ENCODE assay signal across 8 mouse cellular contexts in the genomic region with DNA sequence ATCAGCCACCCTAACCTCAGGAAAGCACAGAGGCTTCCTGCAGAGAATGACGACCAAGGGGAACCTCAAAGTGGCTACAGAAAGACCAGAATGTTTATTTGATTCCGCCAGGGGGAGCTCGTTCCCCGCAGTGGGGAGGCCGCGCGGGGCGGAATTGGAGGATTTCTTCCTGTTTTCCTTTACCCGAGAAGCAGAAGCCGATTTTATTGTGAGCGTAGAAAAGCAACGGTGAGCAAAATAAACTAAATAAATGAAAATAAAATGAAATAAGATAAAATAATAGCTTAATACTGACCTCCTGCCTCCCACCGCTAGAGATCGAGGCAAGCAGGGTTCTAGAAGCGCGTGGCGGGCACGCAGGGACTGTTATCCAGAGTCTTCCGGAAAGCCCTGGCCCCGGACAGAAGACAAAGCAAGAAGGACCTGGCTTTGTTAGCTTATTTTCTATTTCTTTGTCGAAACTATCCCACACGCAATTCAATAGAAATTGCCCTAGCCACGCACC. TPM values are rescaled to one million over a fixed set of nuclear protein-coding genes. Genes with fewer than 3 reads are reported as not detected.
A peak's percentile ranks its signal among the peaks of the same experiment; 100 is the strongest.
DNase-seq lines count a peak whose midpoint lies in the region; ATAC-seq lines count a peak whose summit lies in the region.

No protein-coding gene starts in this region.

- peak overlapping the region; percentile 79 for H3K9ac ChIP-seq in hindbrain, embryonic 13.5 days

- peak overlapping the region; percentile 55 for H3K4me3 ChIP-seq in hindbrain, embryonic 13.5 days

- WGBS in hindbrain, embryonic 13.5 days: under 1% methylated on average over 23 of the region's 23 CpGs

- H3K36me3 ChIP-seq in hindbrain, embryonic 13.5 days: no peaks in the 10 kb centered on the region

- H3K27ac ChIP-seq in hindbrain, embryonic 13.5 days: peak overlapping the region; percentile 89

- DNase-seq in Muller cell, postnatal 12 days (ENCODE audit: inconsistent ontology term): peak; percentile 93
- DNase-seq in cerebellum, postnatal 10 days: peak; percentile 95 to 97
- DNase-seq in frontal cortex, postnatal 10 days (ENCODE audit: low spot score in 2 of 2): peak; percentile 77 to 87
- DNase-seq in layer of hippocampus, postnatal 25 days (ENCODE audit: extremely low spot score in 1 of 2, low spot score in 1 of 2): peak; percentile 87 to 95
- peak; percentile 91 for DNase-seq in lung, postnatal 25 days (ENCODE audit: low spot score)
- DNase-seq in retina, embryonic 14.5 days (ENCODE audit: low spot score): peak; percentile 90
- DNase-seq in thymus, postnatal 4 days: peak; percentile 95

- H3K4me1 ChIP-seq in hindbrain, embryonic 13.5 days (replicated peaks): no peaks in the 10 kb centered on the region

- no peaks in the 10 kb centered on the region for H3K9me3 ChIP-seq in hindbrain, embryonic 13.5 days

- peaks cover 17% of the 10 kb centered on the region for H3K27me3 ChIP-seq in hindbrain, embryonic 13.5 days

- peak overlapping the region; percentile 46 for H3K4me2 ChIP-seq in hindbrain, embryonic 13.5 days

- ATAC-seq in hindbrain, embryonic 13.5 days (ENCODE audit: low FRiP score): peak; percentile 94

RNA-seq across cellular contexts. Expression of a gene that starts 6.7 kb away (rescaled TPM):
- polyA plus RNA-seq in hindbrain, embryonic 13.5 days (2015; fragmentation: Nextera tagmentation; extraction: Ambion mirVana): not detected in 2 replicates
- total RNA-seq in layer of hippocampus, postnatal 25 days (2021): not detected

RNA-seq across cellular contexts. Expression of a gene that starts 29.4 kb away (rescaled TPM):
- polyA plus RNA-seq in hindbrain, embryonic 13.5 days (2015; fragmentation: Nextera tagmentation; extraction: Ambion mirVana): 16.8 and 19.9 TPM in 2 replicates
- total RNA-seq in layer of hippocampus, postnatal 25 days (2021): 1 to 10 TPM; 2.9 to 4.2 TPM

RNA-seq across cellular contexts. Expression of a gene that starts 35.3 kb away (rescaled TPM):
- polyA plus RNA-seq in hindbrain, embryonic 13.5 days (2015; fragmentation: Nextera tagmentation; extraction: Ambion mirVana): 0.12 and 0.14 TPM in 2 replicates
- under 1 TPM; 0.42 to 0.57 TPM for total RNA-seq in layer of hippocampus, postnatal 25 days (2021)

Comparison
In these comparisons a context has a peak if more than half of its experiments do, and no peak if none do; other contexts are left out.
1. Peak in every context shown above with its lines: DNase-seq, ATAC-seq, H3K4me3 ChIP-seq and H3K27ac ChIP-seq.